Mouse (Mus musculus) embryo, embryonic 10.5 days (tissue): ENCODE data around the gene Tcf7l1.

Source experiments
- DNase-seq: peaks from one replicate; pipeline ENCODE4 v3.0.0-alpha.2; 2015; ENCODE audit warnings: low spot score

The Tcf7l1 gene

GRCm38 (mm10) chr6:72696601-72697335, 92.3 kb downstream of the Tcf7l1 start:
- DNase-seq = peak; percentile 53

- DNase-seq = no peak
Observed at GRCm38 (mm10) chr6:72694791-72695204, 94.3 kb downstream of the Tcf7l1 start.

- DNase-seq = no peak
Observed at GRCm38 (mm10) chr6:72694047-72694790, 94.8 kb downstream of the Tcf7l1 start.

- DNase-seq = no peak
Observed at GRCm38 (mm10) chr6:72692469-72692868, 96.6 kb downstream of the Tcf7l1 start.

GRCm38 (mm10) chr6:72691549-72691948, 97.5 kb downstream of the Tcf7l1 start:
- DNase-seq = no peak

GRCm38 (mm10) chr6:72690595-72690994, 98.5 kb downstream of the Tcf7l1 start:
- no peak for DNase-seq

GRCm38 (mm10) chr6:72690001-72690400, 99.1 kb downstream of the Tcf7l1 start:
- DNase-seq = no peak

GRCm38 (mm10) chr6:72689046-72689445, 100.0 kb downstream of the Tcf7l1 start:
- DNase-seq = no peak

- DNase-seq = no peak
Observed at GRCm38 (mm10) chr6:72685165-72685564, 103.9 kb downstream of the Tcf7l1 start.

GRCm38 (mm10) chr6:72684260-72684805, 104.7 kb downstream of the Tcf7l1 start:
- DNase-seq = no peak

- no peak for DNase-seq
Observed at GRCm38 (mm10) chr6:72682238-72682637, 106.8 kb downstream of the Tcf7l1 start.

GRCm38 (mm10) chr6:72680936-72681335, 108.1 kb downstream of the Tcf7l1 start:
- no peak for DNase-seq

GRCm38 (mm10) chr6:72678631-72679030, 110.4 kb downstream of the Tcf7l1 start:
- no peak for DNase-seq

- peak; percentile 89 for DNase-seq
Observed at GRCm38 (mm10) chr6:72677510-72678220, 111.4 kb downstream of the Tcf7l1 start.

GRCm38 (mm10) chr6:72677079-72677478, 112.0 kb downstream of the Tcf7l1 start:
- no peak for DNase-seq

GRCm38 (mm10) chr6:72676376-72676775, 112.7 kb downstream of the Tcf7l1 start:
- peak; percentile 50 for DNase-seq

- no peak for DNase-seq
Observed at GRCm38 (mm10) chr6:72673751-72674150, 115.3 kb downstream of the Tcf7l1 start.

GRCm38 (mm10) chr6:72671129-72671528, 117.9 kb downstream of the Tcf7l1 start:
- no peak for DNase-seq

- DNase-seq = peak; percentile 63
Observed at GRCm38 (mm10) chr6:72667021-72667420, 122.0 kb downstream of the Tcf7l1 start.

GRCm38 (mm10) chr6:72664290-72664689, 124.8 kb downstream of the Tcf7l1 start:
- no peak for DNase-seq

- DNase-seq = no peak
Observed at GRCm38 (mm10) chr6:72663000-72663399, 126.1 kb downstream of the Tcf7l1 start.

GRCm38 (mm10) chr6:72660391-72660720, 128.7 kb downstream of the Tcf7l1 start:
- DNase-seq = no peak
